Mouse (Mus musculus): ENCODE results near the gene Mecom. TPM values are rescaled to one million over a fixed set of nuclear protein-coding genes. Genes with fewer than 3 reads are reported as not detected.

The Mecom gene
- polyA plus RNA-seq, 3 experiments from 2014 or later = not detected

GRCm38 (mm10) chr3:30135857-30136256, 412.0 kb downstream of the Mecom start:
- no peak for ATAC-seq

GRCm38 (mm10) chr3:30135119-30135518, 412.7 kb downstream of the Mecom start:
- no peak for ATAC-seq

GRCm38 (mm10) chr3:30132981-30133380, 414.8 kb downstream of the Mecom start:
- ATAC-seq = no peak

DNA sequence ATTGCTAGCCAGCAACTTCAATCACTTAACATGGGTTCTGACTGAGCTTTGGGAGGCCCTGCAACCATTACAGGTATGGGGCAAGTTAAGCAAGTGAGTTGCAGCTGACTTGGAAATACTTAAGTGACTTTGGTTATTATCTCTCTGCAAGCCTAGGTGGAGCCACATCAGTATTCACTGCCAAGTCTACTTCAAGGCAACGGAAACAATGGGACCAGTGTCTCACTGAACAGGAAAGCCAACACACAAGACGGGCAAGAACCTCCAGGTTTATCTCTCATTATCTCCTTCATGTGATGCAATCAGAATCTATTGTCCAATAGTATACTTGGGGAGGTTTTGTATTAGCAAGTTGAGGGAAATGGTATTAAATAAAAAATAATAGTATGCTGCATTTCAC, 415.4 kb downstream of the Mecom start:
- no peak for ATAC-seq

DNA sequence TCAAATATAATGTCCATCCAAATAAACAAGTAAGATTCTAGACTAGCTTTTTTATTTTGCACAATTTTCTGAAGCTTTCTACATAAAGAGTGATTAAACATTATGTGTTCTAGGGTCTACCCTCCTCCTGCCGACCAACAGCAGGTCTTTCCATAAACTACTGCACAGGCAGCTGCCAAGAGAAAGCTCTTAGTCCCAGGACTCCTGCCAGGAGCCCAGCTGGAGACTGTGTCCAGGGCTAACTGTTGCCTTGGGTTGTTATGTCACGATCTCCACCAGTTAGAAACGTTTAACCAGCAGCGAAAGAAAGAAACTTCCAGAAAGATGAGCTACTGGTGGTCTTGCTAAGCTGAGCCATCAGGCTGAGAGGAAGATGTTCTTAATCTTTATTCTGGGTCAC, 417.3 kb downstream of the Mecom start:
- ATAC-seq = no peak

- ATAC-seq = no peak
Measured at GRCm38 (mm10) chr3:30122618-30123017, 425.2 kb downstream of the Mecom start.

- ATAC-seq = no peak
Measured at GRCm38 (mm10) chr3:30120790-30121512, 426.9 kb downstream of the Mecom start.

- ATAC-seq = no peak
Measured at GRCm38 (mm10) chr3:30118594-30119297, 429.1 kb downstream of the Mecom start.

DNA sequence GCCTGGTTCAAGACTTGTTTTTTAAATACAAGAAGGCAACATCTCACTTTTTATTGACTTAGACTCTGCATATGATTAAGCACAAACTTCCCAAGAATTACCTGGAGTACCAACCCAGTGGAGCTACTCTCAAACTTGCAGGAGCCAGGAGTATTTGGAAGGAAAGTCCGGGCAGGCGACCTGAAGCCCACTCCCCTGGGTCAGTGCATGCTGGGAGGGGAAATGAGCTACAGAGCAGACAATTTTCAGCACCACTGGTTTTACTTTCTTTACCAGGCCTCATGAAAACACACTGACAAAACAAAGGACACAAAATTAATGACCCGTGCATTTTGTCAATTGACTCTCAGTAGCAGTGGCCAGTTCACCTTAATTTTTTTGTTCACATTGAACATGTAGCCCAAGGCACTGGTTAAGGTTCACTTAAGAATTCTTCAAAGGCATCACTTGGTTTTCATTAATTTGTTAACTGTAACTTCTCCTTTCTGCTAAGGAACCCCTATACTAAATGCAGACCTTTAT, 434.5 kb downstream of the Mecom start:
- ATAC-seq = no peak

DNA sequence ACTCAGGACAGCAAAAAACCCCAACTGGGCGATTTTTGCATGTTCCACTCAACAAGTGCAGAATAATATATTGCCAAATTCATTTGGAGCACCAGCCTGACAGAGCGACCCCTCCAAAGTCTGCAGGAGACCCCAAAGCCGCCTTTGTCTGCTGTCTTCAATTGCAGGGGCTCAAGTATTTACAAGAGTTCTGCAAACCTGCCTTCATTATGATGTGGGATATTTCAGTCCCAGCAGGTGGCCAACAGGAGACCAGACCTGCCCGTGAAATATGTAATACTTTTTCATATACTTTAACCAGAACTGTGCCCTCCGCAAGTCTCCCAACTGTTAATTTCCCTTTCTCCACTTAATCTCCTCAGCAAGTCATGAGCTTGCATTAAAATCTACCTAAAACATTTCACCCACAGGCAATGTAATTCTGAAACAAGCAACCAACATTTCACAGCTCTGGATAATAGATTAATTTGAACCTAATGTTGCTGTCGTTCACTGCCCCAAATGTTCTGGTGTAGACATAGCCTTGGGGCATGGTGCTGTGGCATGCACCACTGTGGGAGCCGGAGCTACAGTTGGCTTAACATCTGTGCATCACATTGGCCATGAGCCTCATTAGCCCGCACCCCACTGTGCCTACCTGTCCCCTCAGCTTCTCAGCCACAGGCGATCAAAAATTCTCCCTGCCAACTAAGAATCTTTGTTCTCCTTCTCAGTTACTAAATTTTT, 439.7 kb downstream of the Mecom start:
- no peak for ATAC-seq

GRCm38 (mm10) chr3:30106481-30106880, 441.3 kb downstream of the Mecom start:
- no peak for ATAC-seq

- ATAC-seq = no peak
Measured at GRCm38 (mm10) chr3:30105859-30106258, 441.9 kb downstream of the Mecom start.

GRCm38 (mm10) chr3:30105194-30105823, 442.5 kb downstream of the Mecom start:
- ATAC-seq = no peak

- no peak for ATAC-seq
Measured at GRCm38 (mm10) chr3:30104515-30105098, 443.2 kb downstream of the Mecom start.

GRCm38 (mm10) chr3:30101146-30101545, 446.7 kb downstream of the Mecom start:
- no peak for ATAC-seq

DNA sequence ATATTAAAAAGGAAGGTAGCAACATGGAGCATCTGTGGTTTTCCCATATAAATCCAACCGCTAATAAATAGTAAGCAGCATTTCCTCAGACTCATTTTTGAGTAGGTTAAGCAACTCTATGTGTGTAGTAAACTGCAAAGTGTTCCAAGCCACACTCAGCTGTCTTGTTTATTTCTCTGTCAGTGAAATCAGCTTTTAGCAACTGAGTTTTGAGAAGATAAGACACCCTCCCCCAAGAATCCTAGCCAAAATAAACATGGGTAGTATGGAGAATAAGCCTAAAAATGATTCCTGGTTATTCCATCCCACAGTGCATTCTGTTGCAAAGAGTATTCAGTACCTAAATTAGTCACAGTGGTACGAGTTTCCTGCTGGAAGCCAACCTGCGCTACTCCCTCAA, 450.1 kb downstream of the Mecom start:
- ATAC-seq = no peak

- ATAC-seq = no peak
Measured at GRCm38 (mm10) chr3:30097129-30097528, 450.7 kb downstream of the Mecom start.

- ATAC-seq = no peak
Measured at GRCm38 (mm10) chr3:30093005-30093404, 454.8 kb downstream of the Mecom start.

- ATAC-seq = no peak
Measured at GRCm38 (mm10) chr3:30092481-30092880, 455.3 kb downstream of the Mecom start.

DNA sequence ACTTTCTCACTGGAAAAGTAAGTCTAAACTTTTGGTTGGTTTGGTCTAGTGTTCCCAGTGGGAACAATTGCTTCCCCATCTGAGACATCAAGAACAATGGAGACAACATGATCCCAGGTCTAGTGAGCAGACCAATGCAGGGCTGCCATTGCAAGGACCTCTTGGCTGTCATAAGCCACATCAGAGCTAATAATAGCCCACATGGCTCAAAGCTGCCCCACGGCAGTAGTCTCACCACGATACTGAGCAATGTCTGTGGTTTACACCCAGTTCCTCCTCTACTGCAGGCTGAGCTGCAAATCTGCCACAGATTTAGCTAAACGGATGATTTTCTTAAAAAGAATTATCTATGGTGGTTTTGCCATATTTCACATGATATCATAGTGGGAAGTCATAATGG, 455.9 kb downstream of the Mecom start:
- ATAC-seq = no peak

DNA sequence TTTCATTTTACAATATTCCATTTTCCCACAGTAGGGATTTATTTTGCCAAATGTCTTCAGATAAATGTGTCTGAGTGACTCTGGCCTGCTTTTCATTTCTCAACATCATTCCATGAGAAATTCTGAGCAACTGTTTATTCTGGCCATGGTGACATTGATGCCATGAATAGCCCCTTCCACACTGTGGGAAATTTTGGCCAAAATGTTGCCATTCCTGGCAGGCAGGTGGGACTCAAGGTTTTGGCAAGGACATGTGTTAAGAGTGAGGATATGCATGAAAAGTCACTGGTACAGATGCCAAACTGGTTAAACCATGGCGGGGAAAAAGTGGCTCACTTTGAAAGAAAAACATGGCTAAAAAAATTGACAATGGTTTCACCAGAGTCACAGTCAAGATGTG, 456.4 kb downstream of the Mecom start:
- ATAC-seq = no peak

DNA sequence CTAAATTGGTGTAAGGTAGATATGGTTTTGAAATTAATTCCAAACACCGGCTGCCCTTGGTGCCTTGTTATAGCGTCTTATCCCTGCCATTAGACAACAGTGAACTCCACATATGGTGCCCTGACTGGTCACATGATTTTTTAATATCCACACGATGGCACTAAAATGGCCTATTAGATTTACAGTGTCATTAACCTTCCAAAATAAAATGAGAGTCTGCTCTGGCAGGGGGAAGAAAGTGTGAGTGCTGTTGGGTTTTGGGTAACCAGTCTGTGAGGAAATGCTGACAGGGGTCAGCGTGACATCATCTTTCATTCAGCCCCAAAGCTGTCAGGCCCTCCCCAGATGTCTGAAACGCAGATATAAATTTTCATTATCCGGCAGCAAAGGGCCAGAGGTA, 461.7 kb downstream of the Mecom start:
- no peak for ATAC-seq

DNA sequence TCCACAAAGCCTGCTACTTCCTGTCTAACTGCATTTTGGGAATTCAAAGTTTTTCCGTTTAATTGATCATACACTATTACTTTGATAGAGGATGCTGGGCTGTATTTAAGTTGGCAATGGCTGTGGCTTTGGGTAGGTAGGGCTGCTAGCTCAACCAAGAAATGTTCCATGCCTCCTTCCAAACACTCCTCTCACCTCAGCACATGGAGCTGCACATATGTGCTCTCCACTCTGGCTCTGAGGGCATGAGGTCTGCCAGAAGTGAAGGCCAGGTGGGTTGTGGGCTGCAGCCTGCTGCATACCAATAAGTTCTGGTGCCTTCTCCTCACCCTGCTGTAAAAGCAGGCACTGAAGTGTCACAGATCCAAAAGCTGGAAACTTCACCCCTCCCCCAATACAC, 464.0 kb downstream of the Mecom start:
- no peak for ATAC-seq
